Mouse (Mus musculus): ENCODE results near the gene Inka1.

Inka1 gene

DNA sequence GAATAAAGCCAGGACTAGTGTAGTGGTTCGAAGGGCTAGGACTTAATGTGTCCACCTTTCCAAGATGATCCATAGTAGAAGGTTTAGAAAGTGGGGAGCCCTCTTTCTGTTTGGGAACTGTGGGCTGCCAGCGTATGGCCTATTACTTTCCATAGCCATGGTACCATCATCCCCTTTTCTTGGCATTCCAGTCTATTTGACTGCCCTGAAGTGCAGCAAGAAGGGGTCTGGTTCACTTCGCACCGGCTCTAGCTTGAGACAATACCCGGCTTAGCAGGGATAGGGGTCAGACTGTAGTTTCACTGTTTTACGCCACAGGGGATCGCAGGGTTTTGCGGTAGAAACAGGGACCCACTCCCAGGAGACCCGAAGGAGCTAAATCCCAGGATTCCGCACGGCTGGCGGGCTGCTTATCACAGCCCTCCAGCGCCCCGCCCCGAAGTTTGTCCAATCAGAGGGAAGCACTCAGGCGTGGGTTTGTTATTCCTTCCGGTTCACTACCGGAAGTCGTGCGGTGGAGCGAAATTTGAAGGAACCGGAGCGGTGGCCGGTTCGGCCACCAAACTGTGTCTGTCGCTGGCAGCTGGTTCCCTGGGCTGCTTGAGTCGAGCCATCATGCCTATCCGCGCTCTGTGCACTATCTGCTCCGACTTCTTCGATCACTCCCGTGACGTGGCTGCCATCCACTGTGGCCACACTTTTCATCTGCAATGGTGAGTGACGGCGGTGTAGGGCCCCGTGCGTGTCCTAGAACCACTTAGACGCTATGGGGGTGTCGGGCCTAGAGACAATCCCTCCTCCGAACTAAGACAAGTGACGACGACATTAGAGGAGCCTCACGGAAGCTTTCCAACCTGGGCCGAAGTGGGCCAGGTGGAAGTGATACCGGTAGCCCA lies 35.0 kb downstream of the Inka1 start:
- DNase-seq, result peak; percentile 93

GRCm38 (mm10) chr9:107949922-107950235 lies 35.8 kb downstream of the Inka1 start, which contains the start of gene Traip:
Gene Traip (plus strand): TSS chr9:107950136.
- no peak for DNase-seq

GRCm38 (mm10) chr9:107949184-107949921 lies 36.3 kb downstream of the Inka1 start:
- no peak for DNase-seq

GRCm38 (mm10) chr9:107947241-107948194 lies 38.2 kb downstream of the Inka1 start:
- DNase-seq, result peak; percentile 72

GRCm38 (mm10) chr9:107936831-107937230 lies 48.8 kb downstream of the Inka1 start:
- no peak for DNase-seq

DNA sequence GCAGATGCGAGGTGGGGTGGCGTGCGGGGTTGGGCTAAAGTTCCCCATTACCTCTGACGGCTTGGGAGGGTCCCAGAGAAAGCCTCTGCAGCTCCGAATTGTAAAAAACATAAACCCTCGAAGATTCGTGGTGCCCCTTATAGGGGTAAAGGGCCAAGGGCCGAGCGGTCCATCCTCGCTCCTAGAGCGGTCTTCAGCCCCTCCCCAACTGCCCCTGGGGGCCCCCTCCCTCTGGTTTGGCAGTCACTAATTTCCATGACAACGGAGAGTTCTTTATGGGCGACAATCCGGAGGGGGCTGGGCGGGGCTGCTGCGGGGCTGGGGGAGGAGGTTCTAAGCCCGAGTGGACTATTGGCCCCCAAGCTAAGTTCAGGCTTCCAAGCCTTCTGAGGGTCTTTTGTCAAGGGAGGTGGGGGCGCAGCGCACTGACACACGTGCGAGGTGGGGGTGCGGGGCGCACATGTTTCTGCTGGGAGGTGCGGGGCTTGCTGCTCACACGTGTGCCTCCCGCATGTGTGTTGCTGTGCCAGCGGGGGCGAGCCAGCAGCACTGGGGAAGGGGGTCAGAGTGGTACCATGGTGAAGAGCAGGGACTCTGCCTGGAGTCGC lies 49.4 kb downstream of the Inka1 start:
- peak; percentile 61 for DNase-seq

GRCm38 (mm10) chr9:107935790-107936214 lies 49.9 kb downstream of the Inka1 start:
- DNase-seq, result peak; percentile 57

- no peak for DNase-seq
These were observed 50.3 kb downstream of the Inka1 start, which contains the start of gene Camkv for GRCm38 (mm10) chr9:107935374-107935773. Gene Camkv (plus strand): TSS chr9:107935674.
